Mouse (Mus musculus): Measurements from ENCODE around the gene Sun5.
A peak's percentile ranks its signal among the peaks of the same experiment; 100 is the strongest.

Gene Sun5

GRCm38 (mm10) chr2:153808146-153808545 is 62.7 kb downstream of the Sun5 start:
- DNase-seq, result no peak

DNA sequence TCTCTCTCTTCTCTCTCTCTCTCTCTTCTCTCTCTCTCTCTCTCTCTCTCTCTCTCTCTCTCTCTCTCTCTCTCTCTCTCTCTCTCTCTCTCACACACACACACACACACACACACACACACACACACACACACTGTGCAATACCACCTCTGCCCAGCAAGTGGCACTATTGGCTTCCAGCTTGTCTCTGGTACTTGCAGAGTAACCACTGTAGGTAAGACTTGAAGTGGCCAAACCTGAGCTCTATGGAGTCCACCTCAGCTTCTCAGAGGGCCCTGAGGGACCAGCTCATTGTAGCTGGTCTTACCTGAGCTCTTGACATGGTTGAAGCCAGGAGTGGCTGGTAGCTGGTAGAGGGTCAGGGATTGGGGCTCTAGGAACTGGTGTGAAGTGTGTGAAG is 63.4 kb downstream of the Sun5 start:
- DNase-seq, result peak; percentile 58
